In the genomic region with DNA sequence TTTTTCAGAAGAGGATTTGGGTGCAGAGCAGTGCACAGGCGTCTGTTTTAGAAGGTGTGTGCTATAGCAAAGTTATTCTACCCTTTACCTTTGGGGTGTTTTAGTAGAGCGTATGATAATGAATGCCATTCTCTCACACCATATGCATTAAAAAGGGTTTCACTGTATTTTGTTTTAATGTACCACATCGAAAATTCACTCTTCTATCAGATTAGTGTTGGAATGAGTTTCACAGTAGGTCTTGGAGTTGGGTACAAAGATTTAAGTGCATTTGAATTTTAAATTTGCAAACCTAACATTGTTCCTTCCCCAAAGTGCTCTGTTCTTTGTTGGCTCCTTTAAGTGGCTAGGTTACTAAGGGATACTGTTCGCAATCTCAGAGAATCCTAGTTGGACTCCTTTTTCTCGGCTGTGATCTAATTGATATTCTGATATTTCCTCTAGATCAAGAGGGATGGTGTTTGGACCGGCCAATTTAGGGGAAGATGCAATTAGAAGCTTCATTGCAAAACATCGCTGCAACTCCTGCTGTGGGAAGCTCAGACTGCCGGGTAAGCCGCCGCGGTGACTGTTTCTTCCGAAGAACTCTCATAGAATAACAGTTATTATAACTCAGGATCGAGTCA, we compare ENCODE assay signal across 8 mouse cellular contexts.
DNase-seq lines count a peak whose midpoint lies in the region; ATAC-seq and TF ChIP-seq lines count a peak whose summit lies in the region.

No protein-coding gene starts in this region.

- no peak overlapping the region for H3K27ac ChIP-seq in kidney, embryonic 14.5 days (ENCODE audit: low read depth, low read length)
- H3K27ac ChIP-seq in forebrain, embryonic 10.5 days: peak overlapping the region; percentile 76
- H3K27ac ChIP-seq in midbrain, postnatal 0 days (ENCODE audit: low read depth, low read length): peak overlapping the region; percentile 74

- no peak for ATAC-seq in kidney, embryonic 14.5 days (ENCODE audit: low FRiP score, low TSS enrichment)
- ATAC-seq in midbrain, postnatal 0 days (ENCODE audit: low FRiP score): peak; percentile 81
- ATAC-seq in megakaryocyte-erythroid progenitor cell, adult 5-6 weeks (replicated peaks; ENCODE audit: low FRiP score, low TSS enrichment, poor library complexity, severe bottlenecking): no peak
- no peak for ATAC-seq in erythroid progenitor cell, adult 5-6 weeks (replicated peaks; ENCODE audit: low FRiP score, poor library complexity, severe bottlenecking)

- H3K4me2 ChIP-seq in kidney, embryonic 14.5 days (replicated peaks; ENCODE audit: low read depth, low read length): peak overlapping the region; percentile 38
- H3K4me2 ChIP-seq in midbrain, postnatal 0 days (ENCODE audit: low read depth, low read length, poor library complexity, severe bottlenecking): peak overlapping the region; percentile 51

- peak overlapping the region; percentile 14; the same call in 1 of the 2 replicates for H3K4me3 ChIP-seq in kidney, embryonic 14.5 days (ENCODE audit: low read length)
- peak overlapping the region; percentile 43 for H3K4me3 ChIP-seq in forebrain, embryonic 10.5 days
- peak overlapping the region; percentile 36 for H3K4me3 ChIP-seq in midbrain, postnatal 0 days (ENCODE audit: low read depth, low read length)

- H3K36me3 ChIP-seq in kidney, embryonic 14.5 days (ENCODE audit: control insufficient read depth, insufficient read depth, low read length): no peaks in the 10 kb centered on the region
- H3K36me3 ChIP-seq in forebrain, embryonic 10.5 days (replicated peaks): no peaks in the 10 kb centered on the region
- H3K36me3 ChIP-seq in midbrain, postnatal 0 days (ENCODE audit: insufficient read depth, low read length): no peaks in the 10 kb centered on the region

- TF ChIP-seq CTCF in midbrain, postnatal 0 days (IDR thresholded peaks at IDR 0.05): no peak

- peaks cover 4% of the 10 kb centered on the region; the same call in 1 of the 2 replicates for H3K27me3 ChIP-seq in kidney, embryonic 14.5 days (ENCODE audit: control insufficient read depth, insufficient read depth, low read length)
- no peaks in the 10 kb centered on the region for H3K27me3 ChIP-seq in forebrain, embryonic 10.5 days (ENCODE audit: poor library complexity, severe bottlenecking)
- no peaks in the 10 kb centered on the region for H3K27me3 ChIP-seq in midbrain, postnatal 0 days (ENCODE audit: insufficient read depth, low read length)

- no peak overlapping the region for H3K9ac ChIP-seq in kidney, embryonic 14.5 days (ENCODE audit: low read depth, low read length)
- H3K9ac ChIP-seq in midbrain, postnatal 0 days (replicated peaks; ENCODE audit: low read length, poor library complexity, severe bottlenecking): peak overlapping the region; percentile 37; the same call in 1 of the 2 replicates

- no peaks in the 10 kb centered on the region for H3K9me3 ChIP-seq in kidney, embryonic 14.5 days (ENCODE audit: control insufficient read depth, low read length)
- H3K9me3 ChIP-seq in forebrain, embryonic 10.5 days: no peaks in the 10 kb centered on the region
- H3K9me3 ChIP-seq in midbrain, postnatal 0 days (ENCODE audit: low read length): no peaks in the 10 kb centered on the region

- no peak for DNase-seq in kidney, postnatal 14 days
- peak; percentile 18 for DNase-seq in forebrain, embryonic 10.5 days (ENCODE audit: extremely low spot score, low spot score)
- DNase-seq in layer of hippocampus, adult 9-10 months (ENCODE audit: low spot score): peak; percentile 16
- peak; percentile 81 for DNase-seq in midbrain, postnatal 0 days (ENCODE audit: low spot score)
- no peak for DNase-seq in adrenal gland, postnatal 10 days

- 35% methylated on average over 13 of the region's 13 CpGs for WGBS in kidney, embryonic 14.5 days
- 19% methylated on average over 13 of the region's 13 CpGs for WGBS in forebrain, embryonic 10.5 days
- WGBS in midbrain, postnatal 0 days: 6% methylated on average over 13 of the region's 13 CpGs

- no peaks in the 10 kb centered on the region for H3K4me1 ChIP-seq in kidney, embryonic 14.5 days (ENCODE audit: control insufficient read depth, insufficient read depth, low read length)
- H3K4me1 ChIP-seq in forebrain, embryonic 10.5 days: peaks cover 31% of the 10 kb centered on the region
- peaks cover 2% of the 10 kb centered on the region; the same call in 1 of the 2 replicates for H3K4me1 ChIP-seq in midbrain, postnatal 0 days (ENCODE audit: insufficient read depth, low read length)

Comparison
In these comparisons a context has a peak if more than half of its experiments do, and no peak if none do; other contexts are left out.
1. DNase-seq: peak in forebrain, embryonic 10.5 days (single experiment), layer of hippocampus, adult 9-10 months (single experiment) and midbrain, postnatal 0 days (single experiment); none in kidney, postnatal 14 days (single experiment) and adrenal gland, postnatal 10 days (single experiment).
2. Peak in every context shown above with its lines, with median percentiles within 50 percentile points of each other: H3K4me3 ChIP-seq.